Mouse (Mus musculus): ENCODE measurements at regions not wholly inside any gene's neighbourhood (a gene's known extent, or its start where the extent isn't known, plus 50 kb on each side); places are given as distances from the start of the nearest gene placed in this dataset.
"Not testable (repeated sequence)": the region's sequence is repeated elsewhere in the genome, so short reads cannot be mapped to it uniquely, and the experiment has no call there.

DNA sequence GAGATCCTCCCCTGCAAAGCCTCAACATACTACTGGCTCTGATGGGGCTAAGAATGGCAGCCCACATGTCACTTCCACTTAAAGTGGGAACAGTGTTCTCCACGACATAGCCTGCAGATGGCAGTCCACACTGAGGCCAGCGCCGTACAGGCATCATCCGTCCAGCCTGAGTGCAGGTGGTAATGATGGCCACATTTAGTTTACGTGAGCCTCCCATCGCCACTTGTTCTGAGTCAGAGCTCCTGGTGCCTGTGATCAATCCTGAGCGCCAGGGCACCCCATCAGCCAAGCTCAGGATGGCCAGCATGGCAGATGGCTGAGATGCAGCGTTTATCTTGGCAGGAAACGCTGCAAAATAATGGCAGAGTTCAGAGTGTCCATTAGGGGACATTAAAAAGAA, 159.6 kb downstream of the Adgrd1 start:
- DNase-seq = peak in 1 of 2 experiments; percentile 10

DNA sequence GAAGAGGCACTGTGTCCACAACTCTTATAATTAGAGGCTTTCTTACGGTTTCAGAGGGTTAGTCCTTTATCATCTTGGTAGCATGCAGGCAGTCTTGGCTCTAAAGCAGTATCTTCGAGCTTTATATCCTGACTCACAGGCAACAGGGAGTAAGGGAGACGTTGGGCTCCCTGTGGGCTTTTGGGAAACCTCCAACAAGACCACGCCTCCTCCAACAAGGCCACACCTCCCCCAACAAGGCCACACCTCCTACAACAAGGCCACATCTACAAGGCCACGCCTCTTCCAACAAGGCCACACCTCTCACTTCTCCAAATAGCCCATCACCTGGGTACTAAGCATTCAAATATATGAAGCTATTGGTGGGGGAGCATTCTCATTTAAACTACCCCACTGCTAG, 160.7 kb downstream of the Adgrd1 start:
- no peak for DNase-seq

DNA sequence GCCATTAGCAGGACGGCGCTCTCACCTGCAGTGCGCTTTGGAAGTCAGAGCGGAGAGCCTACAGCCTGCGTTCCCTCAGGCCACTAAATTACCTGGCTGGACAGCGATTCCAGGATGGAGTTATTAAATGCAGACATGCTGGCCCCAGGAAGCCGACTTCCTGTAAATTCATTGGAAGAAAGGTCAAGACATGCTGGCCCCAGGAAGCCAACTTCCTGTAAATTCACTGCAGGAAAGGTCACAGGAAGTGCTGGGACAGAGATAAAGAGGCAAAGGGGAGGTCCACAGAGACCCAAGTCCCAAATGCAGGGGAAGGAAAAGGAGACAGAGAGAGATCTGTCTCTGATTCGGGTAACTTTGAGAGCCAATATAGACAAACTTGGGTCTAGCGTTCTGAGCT, 164.1 kb downstream of the Adgrd1 start:
- DNase-seq = peak; percentile 32 to 80

DNA sequence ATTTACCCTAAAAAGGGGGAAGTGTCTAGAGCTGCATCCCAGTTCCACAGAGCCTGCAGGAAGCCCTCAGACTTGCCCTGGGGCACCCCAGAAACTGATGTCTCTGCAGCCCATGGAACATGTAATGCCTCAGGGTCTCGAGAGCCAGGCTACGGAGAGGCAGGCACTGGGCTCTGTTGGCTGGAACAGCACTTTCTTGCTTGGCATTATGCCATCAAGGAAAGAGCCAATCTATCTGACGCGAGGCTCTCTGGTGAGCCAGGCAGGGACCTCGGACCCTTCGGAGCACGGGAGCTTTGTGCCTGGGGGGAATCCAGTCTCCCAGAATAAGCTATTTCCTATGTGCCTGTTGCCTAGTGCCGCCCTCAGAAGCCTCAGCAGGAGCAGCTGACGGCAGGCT, 166.6 kb downstream of the Adgrd1 start:
- DNase-seq = no peak

DNA sequence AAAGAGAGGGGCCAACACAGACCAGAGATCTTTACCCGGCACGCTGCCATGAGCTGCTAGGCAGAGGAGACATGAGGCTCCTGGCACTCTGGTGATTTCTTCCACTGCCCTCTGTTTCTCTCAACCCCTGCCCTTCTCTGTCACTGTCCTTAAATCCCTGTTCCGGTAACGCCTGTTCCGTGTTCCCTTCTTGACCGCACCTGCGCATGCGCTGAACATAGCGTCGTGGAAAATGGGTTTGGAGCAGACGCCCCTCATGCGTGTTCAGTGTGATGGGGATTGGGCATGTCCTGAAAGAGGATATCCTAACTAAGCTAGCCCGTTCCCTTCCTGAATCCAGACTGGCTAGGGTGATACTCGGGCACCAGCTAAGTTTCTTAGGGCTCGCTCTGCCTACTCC, 167.8 kb downstream of the Adgrd1 start:
- no peak for DNase-seq

DNA sequence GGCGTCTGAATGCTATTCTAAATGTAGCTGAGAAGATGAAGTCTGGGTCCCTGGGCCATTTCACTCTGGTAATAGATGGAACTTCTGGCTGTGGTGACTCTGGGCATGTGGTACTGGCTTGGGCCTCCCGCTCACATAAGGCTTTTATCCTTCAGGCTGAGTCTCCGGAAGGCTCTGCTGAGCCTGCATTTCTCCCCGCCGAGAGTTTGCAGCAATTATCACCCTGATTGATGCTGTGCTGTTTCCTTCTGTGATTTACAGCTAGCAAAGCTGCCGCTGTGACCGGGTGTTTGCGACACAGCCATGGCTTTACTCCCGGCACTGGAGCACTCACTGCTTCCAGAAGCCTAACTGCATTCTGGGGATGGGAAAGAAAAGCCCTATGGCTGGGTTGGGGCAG, 171.9 kb downstream of the Adgrd1 start:
- no peak for DNase-seq

DNA sequence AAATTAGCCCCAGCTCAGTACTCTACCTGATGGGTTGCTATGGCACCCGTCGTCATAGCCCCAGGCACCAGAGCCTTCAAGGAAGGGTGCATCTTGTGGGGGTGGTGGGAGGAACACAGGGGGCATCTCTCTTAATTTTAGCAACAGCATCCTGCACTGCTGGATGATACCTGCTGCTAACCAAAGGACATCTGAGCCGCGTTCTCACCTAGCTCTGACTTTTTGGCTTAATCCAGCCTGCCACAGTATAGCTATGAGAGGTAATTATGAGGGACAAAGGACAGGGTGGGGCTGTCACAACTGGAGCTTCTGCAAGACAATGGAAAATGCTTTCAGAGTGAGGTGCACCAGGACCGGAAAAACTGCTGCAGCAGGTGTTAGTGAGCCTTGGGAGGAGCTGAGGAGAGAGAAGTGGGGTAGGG, 173.5 kb downstream of the Adgrd1 start:
- peak in 1 of 2 experiments; percentile 35 for DNase-seq

DNA sequence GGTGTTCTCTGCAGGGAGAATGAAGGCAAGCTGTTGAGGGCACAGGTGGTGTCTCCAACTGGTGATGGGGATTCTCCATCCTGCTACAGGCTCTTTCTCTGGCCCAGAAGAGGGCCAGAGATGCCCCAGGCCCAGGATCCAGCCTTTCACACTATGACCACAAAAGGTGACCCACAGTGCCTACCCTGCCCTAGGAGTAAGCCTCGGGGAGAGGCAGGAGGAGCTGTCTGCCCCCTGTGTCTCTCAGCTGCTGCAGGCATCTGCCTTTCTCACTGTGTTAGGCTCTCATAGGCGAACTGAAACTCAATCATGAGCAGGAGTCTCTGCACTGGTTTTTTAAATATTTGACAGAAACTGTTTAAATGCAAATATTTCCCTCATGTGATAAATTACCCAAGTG, 184.9 kb downstream of the Adgrd1 start:
- DNase-seq = no peak

DNA sequence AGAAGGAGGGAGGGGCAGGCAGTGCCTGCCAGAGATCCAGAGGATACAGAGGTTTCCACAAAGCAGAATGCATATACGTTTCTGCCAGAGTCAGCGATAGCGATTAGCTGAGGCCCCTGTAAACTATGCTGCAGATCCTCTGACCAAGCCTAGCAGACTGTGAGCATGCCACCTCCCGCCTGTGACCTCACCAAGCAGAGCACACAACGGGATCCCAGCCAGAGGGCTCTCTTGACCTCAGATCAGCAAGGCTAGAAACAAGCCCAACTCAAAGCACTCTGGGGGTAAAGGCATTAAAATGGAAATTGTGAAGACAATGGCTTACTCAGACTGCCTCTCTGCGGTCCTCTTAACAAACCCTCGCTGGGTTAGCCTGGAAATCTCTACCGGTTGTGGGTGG, 185.6 kb downstream of the Adgrd1 start:
- no peak for DNase-seq

DNA sequence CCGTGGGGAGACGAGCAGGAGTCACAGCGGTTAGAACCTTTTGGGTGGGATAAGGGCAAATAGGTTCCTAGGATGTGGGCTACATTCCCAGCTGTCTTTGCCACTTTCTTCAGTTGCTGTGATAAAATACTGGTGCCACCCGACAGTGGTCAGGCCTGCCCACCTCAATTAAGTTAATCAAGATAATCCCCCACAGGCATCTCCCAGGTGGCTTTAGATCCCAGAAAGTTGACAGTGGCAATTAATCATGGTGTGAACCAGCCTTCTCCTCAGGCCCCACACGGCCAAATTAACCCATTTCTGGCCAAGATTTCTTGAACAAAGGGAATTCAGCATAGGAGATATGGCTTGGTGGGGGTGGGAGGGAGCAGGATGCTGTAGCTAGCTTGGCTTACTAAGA, 186.3 kb downstream of the Adgrd1 start:
- no peak for DNase-seq

DNA sequence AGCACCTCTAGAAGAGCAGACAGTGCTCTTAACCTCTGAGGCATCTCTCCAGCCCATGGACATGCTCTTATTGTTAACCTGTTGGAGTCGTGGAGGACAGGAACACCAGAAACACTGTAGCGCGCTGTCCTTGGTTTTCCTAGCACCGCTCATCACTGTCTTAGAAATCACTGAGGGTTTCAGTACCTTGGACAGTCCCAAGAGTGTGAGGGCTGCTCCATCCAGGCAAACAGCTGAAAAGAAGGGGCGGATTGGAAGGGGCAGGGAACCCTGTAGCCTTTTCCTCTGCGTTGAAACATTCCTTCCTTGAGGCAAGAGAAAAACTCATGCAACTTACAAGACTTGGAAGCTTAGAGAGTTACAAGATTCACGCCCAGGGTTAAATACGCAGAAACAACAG, 190.9 kb downstream of the Adgrd1 start:
- no peak for DNase-seq

DNA sequence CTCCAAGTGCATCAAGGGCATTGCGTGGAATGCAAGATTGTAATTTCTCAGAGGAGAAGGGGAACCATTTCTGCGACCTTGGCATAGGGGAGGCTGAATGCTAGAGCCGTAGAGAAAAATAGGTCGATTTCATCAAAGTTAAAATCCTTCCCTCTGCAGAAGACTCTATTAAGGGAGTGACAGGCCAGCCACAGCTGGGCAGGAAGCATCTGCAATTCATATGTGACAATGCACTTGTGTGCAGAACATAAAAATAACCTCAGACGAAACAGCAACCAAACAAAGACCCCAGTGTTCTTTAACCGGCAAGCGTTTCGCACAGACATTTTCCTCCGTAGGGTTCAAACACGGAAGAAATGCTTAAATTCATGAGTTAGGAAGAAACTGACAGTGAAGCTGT, 196.3 kb downstream of the Adgrd1 start:
- DNase-seq = not testable (repeated sequence)

DNA sequence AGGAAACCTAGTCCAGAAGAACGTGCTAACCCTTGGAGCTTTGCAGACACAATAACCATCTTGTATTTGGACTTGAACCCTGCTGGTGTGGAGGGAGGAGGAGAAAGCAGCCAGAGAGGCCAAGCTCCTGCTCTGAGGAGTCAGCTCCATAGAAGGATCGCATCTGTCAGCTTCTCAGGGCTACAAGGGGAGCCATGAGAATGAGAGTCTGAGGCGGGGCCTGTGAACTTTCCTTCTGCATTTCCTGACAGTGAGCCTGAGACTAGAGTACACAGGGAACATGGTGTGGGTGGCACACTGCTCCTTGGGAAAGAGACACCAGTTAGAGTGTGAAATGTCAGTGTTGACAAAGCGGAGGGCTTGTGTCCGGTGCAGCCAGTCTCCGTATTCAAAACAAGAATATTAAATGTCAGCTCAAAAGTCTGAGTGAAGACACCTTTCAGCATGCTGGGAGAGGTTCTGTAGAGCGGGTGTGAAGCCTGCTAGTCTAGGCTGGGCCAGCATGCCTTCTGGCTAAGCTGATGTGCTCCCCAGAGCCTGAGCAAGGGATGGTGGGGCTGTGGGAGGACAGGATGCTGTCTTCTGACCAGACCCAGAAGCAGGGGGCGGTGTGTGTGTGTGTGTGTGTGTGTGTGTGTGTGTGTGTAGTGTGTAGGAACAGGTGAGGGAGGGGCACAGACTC, 198.5 kb downstream of the Adgrd1 start:
- peak in 1 of 2 experiments; percentile 11 for DNase-seq

DNA sequence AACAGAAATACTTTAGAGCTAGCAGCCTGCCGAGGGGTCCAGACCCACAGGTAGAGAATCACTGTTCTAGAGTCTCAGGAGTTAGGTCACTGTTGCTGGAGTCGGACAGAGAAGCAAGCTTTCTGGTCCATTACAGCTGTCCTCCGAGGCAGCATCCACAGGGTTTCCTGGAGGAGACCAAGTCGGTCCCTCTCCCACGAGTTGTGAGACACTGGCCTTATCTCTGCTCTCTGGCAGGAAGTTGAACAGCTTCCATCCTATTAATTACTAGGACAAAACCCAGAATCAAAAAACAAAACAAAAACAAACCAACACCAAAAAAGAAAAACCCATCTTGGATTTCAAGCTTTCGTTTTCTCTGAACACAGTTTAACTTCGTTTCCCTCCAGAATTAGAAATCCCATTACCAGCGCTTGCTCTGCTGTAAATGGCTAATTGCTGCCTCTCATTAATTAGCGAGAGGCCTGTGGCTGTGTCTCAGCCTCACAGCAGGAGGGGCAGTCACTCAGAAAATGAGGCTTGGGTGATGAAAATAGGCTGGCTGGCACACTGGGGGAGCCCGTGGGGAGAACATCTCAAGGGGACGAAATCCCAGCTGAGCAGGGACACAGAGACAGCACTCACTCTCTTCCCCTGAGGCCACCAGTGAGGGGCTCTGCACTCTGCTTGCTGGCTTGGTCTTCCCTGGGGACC, 201.3 kb downstream of the Adgrd1 start:
- DNase-seq = peak; percentile 13 to 42

DNA sequence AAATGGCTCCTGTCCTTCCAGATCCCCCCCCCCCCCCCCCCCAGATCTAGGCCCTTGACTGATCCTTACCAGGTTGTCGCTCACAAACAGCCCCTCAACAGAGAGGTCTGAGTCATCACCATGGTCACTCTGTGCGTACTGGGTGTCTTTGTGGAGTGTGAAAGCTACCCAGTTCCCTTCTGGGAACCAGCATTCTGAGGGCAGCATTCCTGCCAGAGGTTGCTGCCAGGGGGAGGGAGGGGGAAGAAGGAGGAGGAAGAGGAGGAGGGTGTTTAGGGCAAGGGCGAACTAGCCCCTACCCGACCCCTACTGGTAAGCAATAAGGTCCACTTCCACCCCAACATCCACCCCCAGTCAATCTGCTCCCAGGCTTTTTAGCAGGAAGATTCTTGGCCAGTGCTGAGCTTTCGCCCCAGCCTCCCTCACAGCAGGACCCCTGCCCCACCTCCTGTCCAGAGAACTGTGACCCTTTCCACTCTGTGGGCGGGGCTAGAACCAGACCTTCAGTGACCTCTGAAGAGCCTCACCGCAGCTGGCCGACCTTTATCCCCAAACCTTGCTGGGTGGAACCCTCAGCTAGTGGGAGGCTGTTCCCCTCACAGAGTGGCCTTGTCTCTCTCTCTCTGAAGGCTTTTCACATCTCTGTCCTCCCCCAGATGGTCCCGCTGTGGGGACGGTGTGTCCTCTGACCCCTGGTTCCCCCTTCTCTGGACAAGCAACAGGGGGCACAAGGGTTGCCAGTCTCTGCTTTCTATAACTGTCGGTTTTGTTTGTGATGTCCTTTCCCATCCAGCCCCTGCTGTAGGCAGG, 202.2 kb upstream of the Sfswap start:
- no peak for DNase-seq

DNA sequence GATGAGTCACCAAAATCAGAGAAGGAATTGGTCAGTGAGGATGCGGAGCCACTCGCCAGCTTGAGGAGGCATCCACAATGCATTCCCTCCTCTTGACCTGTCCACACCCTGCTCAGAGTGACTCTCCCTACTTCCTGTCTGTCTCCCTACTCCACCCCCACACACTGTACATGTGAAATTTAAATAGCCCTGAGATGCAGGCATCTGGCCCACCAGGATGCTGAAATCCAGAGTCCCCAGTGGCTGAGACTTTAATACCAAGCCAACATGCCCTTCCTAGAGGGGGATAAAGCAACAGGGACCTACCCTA, 201.6 kb upstream of the Sfswap start:
- DNase-seq = peak; percentile 7 to 27

DNA sequence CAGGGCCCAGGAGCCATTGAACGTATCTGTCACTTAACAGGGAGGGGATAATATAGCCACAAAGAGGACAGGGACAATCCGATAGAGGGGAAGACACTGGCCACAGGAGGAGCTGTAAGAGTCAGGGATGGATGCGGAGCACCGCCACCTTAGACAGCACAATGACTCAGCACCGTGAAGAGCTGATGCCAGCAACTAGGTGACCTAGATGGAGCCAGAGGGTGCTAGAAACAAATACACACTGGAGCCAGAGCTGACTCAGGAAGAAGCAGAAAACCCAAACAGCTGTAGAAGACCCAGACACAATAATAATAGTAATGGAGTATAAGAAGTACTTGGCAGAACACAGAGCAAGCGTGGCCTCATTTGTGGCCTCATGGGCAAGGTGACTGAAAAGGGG, 200.6 kb upstream of the Sfswap start:
- DNase-seq = no peak

DNA sequence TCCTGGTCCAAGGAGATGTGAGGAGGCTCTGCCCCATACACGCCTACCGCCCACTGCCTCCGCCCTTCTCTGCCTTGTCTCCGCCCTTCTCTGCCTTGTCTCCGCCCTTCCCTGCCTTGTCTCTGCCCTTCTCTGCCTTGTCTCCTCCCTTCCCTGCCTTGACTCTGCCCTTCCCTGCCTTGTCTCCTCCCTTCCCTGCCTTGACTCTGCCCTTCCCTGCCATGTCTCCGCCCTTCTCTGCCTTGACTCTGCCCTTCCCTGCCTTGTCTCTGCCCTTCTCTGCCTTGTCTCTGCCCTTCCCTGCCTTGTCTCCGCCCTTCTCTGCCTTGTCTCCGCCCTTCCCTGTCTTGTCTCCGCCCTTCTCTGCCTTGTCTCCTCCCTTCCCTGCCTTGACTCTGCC, 185.4 kb upstream of the Sfswap start:
- DNase-seq = no peak

DNA sequence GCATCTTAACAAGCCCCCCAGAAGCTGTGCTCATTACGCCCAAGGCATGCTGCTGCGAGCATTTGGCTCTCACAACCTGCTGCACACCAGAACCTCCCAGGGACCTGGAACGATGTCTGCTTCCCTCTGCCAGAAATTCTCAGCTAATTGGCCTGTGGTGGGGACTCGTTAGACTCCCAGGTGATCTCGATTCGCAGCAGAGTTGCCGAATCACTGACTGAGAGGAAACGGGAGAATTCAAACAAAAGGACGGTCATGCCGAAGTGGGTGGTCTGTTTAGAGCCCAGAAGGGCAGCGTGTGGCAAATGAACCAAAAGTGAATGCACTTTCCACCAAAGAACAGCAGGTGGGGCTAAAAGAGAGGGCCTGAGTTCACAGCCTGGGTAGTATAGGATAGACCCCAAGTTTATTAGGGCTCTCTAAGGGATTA, 169.9 kb upstream of the Sfswap start:
- DNase-seq = no peak

DNA sequence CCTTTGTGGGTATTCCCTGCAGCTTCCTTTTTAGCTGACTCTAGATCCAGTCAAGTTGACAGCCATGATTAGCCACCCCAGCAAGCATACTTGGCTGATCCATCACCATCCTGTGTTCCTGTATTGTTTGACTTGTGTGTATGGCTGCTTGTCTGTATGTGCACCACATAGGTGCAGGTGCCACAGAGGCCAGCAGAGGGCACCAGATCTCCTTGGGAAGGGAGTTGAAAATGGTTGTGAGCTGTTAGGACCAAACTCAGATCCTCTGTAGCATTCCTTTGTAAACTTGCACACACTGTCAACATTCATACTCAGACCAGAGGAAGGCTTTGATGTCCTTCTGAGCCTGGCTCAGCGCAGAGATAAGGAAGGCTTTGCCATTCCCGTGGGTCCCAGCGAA, 169.0 kb upstream of the Sfswap start:
- no peak for DNase-seq

DNA sequence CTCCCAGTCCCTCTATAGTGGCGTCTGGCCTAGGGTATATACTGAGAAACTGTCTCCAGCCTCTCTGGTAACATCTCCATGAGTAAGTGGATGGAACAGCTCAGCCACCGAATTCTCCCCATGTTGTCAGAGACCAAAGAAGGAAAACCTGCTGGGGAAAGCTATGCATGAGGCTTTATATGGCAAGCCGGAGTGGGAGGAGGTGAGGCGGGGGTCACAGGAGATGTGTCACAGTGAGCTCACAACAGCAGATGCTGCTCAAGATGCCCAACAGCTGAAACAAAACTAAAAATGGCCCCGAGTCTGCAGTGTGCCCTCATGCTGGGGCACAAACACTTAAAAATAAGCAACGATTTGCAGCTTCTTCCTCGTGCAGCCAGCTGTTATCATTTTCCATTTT, 162.5 kb upstream of the Sfswap start:
- DNase-seq = no peak

DNA sequence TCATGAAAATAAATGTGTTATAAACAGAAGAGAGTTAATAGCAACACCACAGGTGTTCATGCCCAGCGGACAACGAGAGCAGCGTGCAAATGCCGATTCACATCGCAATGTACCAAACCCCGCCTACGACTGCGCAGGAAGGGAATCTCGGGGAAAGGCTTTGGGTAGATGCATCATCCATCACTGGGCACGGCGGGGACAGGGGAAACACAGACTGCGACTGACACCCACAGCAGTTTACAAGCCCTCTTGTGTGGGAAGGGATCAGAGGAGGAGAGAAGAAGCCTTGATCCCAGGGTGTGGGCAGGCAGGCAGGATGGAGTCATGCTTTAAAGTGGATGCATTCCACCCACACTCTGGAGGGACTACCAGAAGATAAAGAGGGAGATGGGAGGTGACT, 157.0 kb upstream of the Sfswap start:
- DNase-seq = no peak

DNA sequence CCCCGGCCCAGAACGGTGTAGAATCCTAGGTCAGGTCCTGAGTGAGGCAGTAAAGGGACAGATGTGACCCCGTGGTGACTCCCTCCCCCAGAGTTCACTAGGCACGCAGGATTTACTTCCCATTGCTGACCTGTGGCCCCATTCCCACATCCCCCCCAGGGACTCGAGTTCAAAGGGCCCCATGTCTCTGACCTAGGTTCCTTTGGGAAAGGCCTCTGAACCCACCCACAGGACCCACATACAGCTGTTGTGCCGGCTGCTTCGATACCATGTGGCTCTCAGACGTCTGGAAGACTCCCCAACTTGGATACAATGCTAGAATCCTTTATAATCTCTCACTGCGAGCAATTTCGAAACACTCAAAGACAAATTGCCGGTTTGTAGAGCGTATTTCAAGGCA, 151.0 kb upstream of the Sfswap start:
- no peak for DNase-seq

DNA sequence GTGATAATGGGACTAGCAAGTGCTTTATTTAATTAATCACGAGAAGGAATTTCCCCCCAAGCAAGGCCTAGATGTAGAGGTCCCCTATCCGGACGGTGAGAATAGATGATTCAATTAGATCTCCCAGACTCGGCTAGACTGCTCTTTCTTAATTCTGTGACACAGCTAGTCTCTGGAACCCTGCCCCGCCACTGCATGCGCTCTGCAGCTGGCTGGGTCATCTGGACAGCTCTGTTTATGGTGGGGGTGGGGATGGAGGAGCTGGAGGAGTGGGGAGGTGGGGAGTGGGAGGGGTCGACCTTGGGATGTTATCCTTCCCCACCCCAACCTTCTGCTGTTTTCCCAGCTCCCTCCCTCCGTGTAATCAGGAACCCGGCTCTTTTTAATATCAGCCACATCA, 147.5 kb upstream of the Sfswap start:
- no peak for DNase-seq
